Mouse (Mus musculus) T-helper 17 cell (primary cell): ENCODE results near the gene Capzb.

Experiments
- in situ Hi-C, 2 experiments: fragments of 300-600 bp; cut with MboI, MseI; formaldehyde crosslinking; loops; 1 replicate in 1 of 2; 2 replicates in 1 of 2; pipeline ENCODE4 v1.15.1; 2025; ENCODE audit warnings: high pct_unique_total_duplicates in 2 of 2

Gene Capzb

GRCm38 (mm10) chr4:139232479-139233145 lies 39.9 kb downstream of the Capzb start:
- in situ Hi-C loops, result no loop called here

DNA sequence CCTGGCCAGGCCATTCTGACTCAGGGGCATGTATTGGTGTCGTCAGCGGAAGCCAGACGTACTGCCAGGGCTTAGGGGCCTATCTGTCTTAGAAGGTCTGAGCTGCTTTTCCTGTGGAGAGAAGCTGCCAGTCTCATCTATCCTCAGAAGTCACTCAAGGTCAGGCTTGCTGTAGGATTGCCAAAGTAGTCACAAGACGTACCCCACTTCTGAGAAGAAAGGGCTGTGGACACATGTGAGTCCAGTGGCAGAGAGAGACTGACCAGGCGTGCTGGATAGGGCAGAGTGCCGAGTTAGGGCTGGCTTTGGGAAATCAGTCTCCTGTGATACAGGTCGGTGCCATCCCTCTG lies 40.4 kb downstream of the Capzb start:
- in situ Hi-C loops, result no loop called here

DNA sequence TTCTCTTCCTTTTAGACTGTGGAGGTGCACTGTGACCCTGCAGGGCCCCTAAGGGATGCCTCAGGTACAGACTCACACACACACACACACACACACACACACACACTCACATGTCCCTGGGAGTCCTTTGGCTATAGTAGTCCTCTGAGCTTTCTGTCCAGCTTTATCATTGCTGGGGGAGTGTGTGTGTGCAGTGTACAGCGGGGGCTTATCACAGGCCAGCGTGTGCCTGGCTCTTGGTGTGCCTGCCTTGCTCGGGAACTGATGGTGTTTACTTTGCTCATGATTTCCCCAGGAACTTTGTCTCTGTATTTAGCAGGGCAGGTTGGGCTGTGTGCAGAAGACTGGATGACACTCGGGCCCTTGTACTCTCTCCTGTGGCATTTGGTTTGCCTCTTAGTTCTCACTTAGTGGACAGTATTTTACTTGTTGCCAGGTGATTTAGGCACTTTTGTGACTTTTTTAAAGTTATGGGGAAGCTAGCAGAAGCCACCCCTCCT lies 41.1 kb downstream of the Capzb start:
- in situ Hi-C loops, result no loop called here

GRCm38 (mm10) chr4:139234261-139234660 lies 41.6 kb downstream of the Capzb start:
- in situ Hi-C loops, result no loop called here

- in situ Hi-C loops, result no loop called here
Measured at GRCm38 (mm10) chr4:139235556-139235955, 42.9 kb downstream of the Capzb start.

- in situ Hi-C loops, result no loop called here
Measured at GRCm38 (mm10) chr4:139238612-139239011, 45.9 kb downstream of the Capzb start.

DNA sequence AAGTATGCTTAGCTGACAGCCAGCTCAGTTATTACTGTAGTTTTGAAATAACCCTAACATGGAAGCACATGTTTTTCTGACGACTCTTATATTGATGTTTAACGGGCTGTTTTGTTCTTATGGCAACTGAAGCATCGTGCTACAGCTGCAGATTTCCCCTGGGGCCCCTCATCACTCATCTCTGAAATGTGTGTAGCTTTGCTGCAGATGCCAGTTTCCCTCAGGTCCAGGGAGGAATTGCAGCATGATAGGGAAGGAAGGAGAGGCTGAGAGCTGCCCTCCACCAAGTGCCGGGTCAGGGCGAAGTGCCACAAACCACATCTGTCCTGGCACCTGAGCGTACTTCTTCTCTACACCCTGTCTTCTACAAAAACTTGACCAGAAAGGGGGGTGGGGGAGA lies 47.6 kb downstream of the Capzb start:
- in situ Hi-C loops, result no loop called here

DNA sequence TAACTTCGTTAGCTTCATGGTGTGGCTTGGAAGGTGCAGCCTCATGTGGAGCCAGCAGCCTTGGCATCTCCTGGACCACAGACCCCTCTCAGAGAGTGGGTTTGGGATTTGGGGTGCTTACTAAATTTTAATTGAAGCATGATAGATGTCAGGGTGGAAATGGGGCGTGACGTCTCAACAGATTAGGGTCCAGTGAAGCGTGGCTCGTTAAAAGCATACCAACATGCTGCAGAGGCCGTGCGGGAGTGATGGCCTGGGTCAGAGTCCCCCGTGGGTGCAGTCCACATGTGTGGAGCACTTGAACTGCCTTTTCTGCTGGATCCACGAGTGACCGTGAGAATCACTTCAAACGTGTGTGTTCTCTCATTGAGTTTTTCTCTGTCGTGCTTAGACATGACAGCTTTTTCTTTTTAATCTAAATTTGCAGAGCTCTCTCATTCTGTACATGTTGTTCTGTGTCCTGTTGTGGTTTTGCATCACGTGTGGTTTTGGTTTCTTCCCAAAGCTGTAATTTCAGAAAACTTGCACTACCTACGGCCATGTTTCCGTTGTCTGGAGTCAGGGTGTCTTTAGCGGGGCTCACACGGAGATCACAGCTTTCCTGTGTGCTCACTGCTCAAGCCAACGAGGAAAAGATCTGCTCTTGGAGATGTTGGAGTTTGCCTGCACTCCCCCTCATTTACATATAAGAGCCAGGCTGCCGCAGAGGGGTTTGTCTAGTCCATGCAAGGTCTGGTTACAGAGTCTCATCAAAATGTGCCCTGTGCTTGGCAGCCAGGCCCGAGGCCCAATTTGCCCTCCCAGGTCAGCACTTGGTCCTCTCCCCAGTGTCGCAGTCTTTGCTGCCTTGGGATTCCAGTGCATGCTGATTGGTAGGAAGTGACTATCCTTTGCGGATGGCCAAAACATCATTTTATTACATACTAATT lies 49.2 kb downstream of the Capzb start:
- in situ Hi-C loops, result no loop called here

GRCm38 (mm10) chr4:139242607-139242955 lies 49.9 kb downstream of the Capzb start:
- in situ Hi-C loops, result no loop called here

GRCm38 (mm10) chr4:139244176-139244575 lies 51.5 kb downstream of the Capzb start:
- in situ Hi-C loops, result no loop called here

- in situ Hi-C loops, result no loop called here
Measured at GRCm38 (mm10) chr4:139244766-139245165, 52.1 kb downstream of the Capzb start.

GRCm38 (mm10) chr4:139245534-139245933 lies 52.8 kb downstream of the Capzb start:
- in situ Hi-C loops, result no loop called here

GRCm38 (mm10) chr4:139246130-139246877 lies 53.6 kb downstream of the Capzb start:
- in situ Hi-C loops, result no loop called here

DNA sequence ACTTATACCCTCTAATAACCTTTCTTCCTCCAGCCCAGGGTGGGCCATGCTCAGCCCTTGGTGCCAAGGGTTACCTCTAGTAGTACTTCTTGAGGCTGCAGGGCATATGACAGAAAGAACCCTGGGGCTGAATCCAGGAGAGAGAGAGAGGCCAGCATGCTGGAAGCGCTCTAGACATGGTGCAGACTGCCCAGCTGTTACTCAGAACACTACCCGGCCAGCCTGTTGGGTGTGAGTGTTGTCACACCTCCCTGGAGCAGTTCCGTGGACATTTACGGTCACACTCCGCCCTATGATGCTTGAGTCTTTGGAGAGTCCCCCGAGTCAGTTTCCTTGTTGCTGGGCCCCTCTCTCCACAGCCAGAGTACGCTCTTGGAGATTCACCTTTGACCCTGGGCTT lies 55.3 kb downstream of the Capzb start:
- in situ Hi-C loops, result no loop called here

DNA sequence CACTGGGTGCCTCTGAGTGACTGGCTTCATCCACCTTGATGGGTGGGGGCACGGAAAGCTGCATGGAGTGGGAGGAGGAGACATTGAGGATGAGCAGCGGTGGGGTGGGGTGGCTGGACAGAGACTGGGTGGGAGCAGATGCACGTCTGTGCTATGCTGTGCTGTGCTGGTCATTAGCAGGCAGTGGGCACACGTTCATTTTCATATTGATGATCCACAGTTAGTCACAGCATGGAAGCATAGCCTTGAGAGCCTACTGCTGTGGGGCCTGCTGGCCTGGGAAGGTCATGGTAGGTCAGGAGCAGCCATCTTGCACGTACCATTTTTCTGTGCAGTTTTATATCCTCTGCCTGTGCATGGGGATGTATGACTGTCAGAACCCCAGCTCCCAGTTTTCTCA lies 56.0 kb downstream of the Capzb start:
- in situ Hi-C loops, result no loop called here

- in situ Hi-C loops, result loop anchor here (5.0 to 25.0 kb wide), 2 partner anchors 163 to 168 kb away; partner anchors contain the start of genes Htr6 (in 1 of the 2) and Nbl1 (in 1 of the 2)
Measured at GRCm38 (mm10) chr4:139250043-139250442, 57.3 kb downstream of the Capzb start.

DNA sequence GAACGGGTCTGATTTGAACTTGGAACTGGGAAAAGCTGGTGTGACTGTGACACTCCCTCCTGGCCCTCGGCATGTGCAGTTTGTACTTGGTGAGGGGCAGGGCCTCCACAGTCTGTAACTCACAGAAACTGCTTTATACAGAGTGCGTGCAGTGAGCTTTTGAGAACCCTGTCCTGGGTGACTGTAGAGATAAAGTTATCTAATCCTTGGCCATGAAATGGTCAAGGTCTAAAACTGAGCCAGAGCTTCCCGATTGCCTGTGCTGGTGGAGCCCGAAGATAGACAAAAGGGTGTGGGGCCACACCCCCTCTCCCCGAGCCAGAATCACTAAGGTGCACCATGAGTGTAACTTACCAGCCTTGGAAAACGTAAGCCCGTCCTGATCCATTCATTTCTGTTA lies 58.2 kb downstream of the Capzb start:
- in situ Hi-C loops, result loop anchor here (5.0 to 25.0 kb wide), 2 partner anchors 164 to 169 kb away; partner anchors contain the start of genes Htr6 (in 1 of the 2) and Nbl1 (in 1 of the 2)

DNA sequence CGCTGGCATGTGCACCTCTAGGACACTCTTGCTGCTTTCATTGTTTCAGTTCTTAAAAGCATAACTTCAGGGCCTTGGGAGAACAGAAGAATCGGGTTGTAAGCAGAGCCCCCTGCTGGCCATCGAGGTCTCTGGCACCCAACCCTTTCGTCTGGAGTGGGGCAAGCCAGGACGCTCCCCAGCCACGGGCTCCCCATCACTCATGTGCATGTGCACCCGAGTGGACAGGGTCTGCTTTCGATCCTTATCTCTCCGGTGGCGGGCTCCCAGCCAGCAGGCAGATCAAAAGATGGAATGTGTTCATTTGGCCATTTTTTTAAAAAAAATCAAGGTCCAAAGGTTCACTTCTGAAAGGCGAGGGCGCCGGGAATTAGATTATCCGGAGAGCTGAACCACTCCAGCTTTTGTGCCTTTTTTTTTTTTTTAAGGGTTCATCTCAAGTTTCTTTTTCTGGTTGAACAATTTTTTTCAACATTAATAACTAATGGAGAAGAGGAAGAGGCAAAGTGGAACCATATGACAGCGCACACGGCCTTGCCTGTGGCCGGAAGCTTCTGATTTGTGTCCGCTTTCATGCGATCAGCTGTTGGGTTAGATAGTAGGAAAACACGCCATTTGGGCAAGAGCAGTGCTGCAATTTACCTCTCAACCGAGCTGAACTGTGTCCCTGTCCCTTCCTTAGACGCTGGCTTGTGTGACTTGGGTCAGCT lies 59.5 kb downstream of the Capzb start:
- in situ Hi-C loops, result loop anchor here (5.0 to 25.0 kb wide), 2 partner anchors 165 to 170 kb away; partner anchors contain the start of genes Htr6 (in 1 of the 2) and Nbl1 (in 1 of the 2)

GRCm38 (mm10) chr4:139253206-139253605 lies 60.5 kb downstream of the Capzb start:
- in situ Hi-C loops, result loop anchor here (5.0 to 25.0 kb wide), 2 partner anchors 166 to 171 kb away; partner anchors contain the start of genes Htr6 (in 1 of the 2) and Nbl1 (in 1 of the 2)

GRCm38 (mm10) chr4:139256146-139256545 lies 63.4 kb downstream of the Capzb start:
- in situ Hi-C loops, result loop anchor here in 1 of 2 experiments (25.0 kb wide), 1 partner anchor 169 kb away; the partner anchor contains the start of genes Htr6 and Nbl1

DNA sequence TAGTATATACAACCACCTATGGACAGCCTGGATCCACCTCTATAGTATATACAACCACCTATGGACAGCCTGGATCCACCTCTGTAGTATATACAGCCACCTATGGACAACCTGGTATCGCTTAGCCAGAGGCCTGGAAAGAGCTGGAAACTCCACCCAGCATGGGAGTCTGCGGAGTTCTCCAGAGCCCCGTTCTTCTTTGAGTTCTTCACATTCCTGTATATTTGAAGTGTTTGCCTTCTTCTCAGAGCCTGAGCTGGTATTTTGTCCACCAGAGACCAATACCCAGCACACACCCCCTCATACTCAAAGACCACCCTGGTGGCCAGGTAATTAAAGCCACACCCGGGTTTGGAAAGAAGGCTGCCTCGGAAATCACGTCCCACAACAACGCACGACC lies 64.0 kb downstream of the Capzb start:
- in situ Hi-C loops, result loop anchor here in 1 of 2 experiments (25.0 kb wide), 1 partner anchor 169 kb away; the partner anchor contains the start of genes Htr6 and Nbl1
